Mouse (Mus musculus): ENCODE results near the gene 4930550L24Rik.

4930550L24Rik gene

DNA sequence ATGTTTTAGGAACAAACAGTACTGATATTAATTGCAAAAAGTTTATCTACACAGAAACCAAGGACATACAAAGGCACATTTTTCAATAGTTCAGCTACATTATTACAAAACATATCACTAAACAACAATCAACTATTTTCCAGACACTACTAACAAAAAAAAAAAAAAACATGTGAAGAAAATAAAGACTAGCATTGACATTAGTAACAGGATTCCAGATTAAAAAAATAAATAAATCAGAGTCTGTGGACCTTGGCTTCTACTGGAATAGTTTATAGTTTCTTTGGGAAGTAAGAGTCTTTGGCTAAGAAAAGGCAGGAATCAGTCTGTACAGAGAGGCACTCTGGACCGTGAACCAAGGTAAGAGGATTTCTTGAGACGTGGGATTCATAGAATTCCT, at the start of gene 4930550L24Rik:
Gene 4930550L24Rik (plus strand): TSS at position 301 of the 400 bp plus-strand sequence.
- DNase-seq, result no peak

DNA sequence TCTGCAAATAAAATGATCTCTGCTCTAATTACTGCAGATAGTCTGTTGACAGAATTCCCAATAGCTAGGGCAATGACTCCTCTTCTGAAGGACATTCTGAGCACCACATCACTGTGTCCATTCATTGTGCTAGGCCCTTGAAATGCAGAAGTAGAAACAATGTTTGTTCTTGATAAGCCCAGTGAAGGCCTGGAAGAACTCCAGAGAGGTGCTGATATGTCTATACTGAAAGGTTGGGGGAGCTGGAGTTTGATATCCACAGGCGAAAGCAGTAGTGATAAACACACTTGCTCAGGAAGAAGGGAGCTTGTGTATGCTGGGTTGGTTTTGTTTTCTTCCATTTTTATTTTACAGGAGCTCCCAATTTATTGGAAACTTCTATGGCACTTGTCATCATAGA, 8.4 kb upstream of the 4930550L24Rik start:
- DNase-seq, result no peak

DNA sequence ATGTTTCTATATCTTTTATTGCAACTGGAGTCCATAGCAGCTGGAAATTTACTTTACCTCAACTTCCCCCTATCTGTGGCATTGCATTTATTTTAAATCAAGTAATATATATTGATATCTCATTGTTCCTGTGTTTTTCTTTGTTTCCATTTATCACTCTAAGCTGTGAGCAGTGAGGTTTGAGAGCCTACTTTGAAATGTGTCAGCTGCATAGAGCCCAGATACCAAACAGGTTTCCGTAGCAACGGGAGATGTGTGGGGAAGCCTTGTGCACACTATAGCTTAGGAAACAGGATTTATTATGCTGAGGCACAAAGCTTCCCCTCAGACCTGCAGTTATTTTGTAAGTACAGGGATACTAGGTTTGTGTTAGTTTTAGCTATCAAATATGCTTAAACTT, 58.8 kb downstream of the 4930550L24Rik start:
- no peak for DNase-seq

Measured in cerebellum, adult 9-10 months (tissue).